Mouse (Mus musculus): ENCODE measurements around the gene Lrrc75b.

DNA sequence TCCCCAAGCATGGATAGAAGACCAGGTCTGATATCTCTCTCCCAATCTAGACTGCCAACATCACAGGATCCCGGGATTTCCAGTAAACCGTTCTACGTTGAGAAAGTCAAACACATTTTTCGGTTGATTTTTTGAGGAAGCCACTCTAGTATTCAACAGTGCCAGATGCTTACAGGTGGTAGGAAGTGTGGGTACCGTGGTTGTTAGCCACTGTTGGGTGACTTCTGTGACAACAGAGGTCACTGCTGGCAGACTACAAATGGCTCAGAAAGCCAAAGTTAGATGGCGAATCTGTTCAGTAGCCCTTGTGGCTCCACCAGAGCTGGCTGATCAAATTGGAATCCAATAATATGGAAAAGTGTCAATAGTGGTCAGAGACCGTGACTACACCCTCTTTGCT is 56.4 kb downstream of the Lrrc75b start:
- TF ChIP-seq POLR2A (IDR thresholded peaks at IDR 0.05; ENCODE audit: low read depth, low read length) (no peak), CTCF (conservative IDR thresholded peaks at IDR 0.05; ENCODE audit: insufficient read depth, insufficient read length, low read depth, low read length) (no peak)

Measured in kidney, adult 2 months (tissue).